Mouse (Mus musculus): Measurements from ENCODE around the gene Vangl2.

Gene Vangl2

DNA sequence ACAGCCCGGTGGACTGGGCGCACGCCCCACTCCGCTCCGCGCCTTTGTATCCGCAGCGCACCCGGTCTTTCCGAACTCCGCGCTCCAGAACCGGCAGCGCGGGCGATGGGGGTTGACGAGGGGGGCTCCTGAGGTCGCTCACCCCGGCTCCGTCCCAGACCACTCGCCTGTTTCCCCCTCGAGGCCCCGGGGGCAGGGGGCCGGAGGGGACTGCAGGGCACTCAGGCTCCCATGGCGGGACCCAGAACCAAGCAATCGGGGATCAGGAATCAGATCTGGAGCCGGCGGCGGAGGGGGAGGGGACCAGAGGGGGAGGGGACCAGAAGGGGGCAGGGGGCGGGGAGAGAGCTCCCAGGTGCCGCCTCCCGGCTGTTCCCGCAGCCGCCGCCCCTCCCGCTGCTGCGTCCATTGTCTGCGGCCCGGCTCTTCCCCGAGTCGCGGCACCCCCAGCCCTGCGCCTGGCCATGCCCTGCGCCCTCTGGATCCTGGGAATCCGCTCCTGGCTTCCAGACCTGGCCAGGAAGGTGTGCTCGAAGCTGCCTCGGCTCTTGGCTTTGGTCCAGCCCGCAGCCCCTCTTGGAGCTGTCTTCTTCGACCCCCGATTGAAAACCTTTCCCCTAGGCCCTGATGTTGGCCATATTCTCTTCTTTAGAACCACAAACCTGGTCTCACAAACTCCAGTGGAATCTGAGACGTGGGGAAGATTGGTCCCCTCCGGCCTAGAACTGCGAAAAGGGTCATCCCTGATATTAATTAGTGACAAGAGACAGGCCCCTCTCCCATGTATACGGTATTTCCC, 1.0 kb downstream of the Vangl2 start:
- DNase-seq, result peak; percentile 93

DNA sequence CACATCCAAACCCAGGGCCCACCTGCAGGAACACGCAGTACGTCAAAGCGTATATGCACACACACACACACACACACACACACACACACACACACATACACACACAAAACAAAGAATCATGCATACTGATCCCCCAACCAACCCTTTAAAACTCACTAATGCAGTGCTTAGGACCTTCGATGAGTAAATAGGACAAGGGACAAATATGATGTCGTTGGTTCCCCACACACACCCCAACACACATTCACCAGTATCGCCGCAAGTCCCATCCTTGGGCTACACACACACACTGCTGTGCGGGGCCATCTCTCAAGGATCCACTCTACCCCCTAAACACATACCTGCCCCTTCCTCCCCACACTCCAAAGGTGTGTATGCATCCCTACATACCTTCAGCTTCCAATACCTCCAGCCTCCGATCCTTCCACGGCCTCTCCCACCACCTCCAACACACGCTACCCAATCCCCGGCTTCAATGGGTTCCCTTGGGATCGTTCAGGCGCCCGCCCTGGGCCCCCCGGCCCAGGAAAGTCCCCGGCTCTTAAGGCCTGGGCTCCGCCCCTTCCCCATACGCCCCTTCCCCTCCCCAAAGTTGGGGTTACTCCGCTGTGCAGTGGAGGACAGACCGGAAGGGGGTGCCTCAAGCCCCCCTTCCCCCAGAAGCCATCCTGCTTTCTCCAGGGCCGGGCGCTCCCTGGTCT, 1.9 kb downstream of the Vangl2 start:
- peak; percentile 77 for DNase-seq

DNA sequence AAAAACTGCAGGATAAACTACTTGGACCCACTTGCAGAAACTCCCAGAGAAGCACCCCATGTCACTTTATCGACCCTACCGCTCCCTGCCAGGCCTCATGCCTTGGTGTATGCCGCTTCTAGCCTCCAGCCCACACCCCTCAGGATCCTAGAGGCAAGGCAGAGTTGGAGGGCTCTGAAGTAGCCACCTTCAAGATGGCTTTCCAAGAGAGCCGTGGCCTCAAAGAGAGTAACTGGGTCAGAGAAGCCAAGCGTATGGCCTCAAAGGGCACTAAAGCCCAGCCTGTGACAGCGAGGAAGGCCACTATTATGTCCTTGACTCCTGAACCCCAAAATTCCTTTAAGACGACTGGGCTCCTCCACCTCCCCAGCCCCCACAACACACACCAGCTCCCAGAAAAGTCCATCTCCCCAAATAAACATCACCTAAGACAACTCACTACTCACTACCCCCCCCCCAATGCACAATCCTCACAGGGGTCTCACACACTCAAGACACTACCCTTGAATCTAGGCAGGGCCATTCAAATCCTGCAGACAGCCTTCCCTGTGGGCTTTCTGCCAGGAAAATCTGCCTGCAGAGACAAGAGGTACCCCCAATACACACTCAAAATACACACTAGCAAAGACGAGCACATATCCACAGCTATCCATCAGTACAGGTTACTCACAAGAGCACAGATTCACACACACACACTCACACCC, 2.9 kb downstream of the Vangl2 start:
- no peak for DNase-seq

DNA sequence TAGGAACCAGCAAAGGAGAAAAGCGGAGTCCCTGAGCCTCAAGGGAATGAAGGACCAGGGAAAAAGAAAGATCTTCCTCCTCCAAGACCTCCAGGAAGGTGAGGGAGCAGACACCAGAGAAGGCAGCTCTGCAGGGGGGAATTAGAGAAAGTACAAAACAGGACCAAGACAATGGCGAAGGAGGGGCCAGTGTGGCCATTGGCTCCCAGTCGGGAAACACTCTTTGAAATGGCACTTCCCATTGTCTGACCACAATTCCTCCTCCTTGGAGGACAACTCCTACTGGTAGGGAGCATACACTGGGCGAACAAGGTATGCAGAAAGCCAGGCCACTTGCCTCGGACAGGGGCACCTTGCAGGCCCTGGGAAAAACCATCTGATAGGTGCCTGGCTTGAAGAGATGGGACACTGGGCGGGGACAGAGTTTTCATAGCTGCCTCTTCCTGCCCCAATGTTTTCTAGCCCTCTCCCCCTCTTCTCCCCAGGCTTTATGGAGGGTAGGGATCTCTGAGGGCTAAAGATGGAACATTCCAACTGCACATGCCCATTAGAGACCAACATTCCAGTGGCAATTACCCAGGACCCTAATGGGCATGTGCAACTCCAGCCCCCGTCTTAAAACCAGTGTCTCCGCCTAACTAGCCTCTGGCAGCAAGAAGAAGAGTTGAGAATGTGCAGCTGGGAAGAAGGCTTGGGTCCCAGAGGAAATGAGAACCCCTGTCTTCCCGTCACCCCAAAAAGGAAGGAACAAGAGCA, 3.9 kb downstream of the Vangl2 start:
- no peak for DNase-seq

DNA sequence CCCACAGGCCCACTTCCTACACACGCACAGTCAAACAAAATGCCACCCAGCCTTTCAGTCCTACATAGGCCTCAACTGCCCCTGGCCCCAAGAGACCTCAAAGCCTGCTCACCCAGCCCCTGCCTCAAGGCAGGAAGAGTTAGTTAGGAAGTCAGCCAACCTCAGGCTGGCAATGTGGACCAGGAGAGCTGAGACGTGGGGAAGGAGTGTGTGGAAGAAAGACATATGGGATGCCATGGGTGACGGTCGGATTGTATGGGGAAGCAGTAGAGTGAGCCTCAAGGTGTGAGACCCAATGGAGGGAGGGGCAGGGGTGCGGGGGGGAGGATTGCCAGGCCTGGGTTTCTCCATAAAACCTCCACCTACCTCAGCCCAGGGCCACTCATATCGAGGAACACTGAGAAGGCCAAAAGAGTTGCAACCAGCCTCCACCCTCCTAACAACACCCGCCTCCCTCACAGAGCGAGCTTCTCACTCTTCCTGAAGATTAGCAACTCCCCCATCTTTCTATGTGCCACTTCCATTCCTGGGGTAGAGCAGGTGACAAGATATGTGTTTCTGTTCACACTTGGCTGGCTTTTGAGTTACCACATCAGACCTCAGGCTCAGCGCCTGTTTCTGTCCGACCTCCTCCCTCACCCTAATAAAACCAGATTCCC, 8.3 kb downstream of the Vangl2 start:
- no peak for DNase-seq

DNA sequence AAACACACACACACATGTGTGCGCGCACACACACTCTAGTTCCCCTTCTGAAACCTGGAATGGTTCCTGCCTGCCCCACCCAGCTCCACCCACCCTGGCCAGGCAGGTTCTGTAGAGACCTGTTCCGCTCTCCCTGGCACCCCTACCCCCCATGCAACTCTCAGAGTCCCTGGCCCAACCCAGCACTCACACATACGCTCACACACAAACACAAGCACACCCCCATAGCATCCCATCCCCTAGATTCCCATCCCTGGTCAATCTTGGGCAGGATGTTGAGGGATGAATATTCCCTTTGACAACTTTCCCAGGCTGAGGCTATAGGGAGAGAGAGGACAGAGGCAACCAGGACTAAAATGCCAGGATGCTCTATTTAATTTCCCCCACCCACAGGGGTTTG, 8.9 kb downstream of the Vangl2 start:
- no peak for DNase-seq

DNA sequence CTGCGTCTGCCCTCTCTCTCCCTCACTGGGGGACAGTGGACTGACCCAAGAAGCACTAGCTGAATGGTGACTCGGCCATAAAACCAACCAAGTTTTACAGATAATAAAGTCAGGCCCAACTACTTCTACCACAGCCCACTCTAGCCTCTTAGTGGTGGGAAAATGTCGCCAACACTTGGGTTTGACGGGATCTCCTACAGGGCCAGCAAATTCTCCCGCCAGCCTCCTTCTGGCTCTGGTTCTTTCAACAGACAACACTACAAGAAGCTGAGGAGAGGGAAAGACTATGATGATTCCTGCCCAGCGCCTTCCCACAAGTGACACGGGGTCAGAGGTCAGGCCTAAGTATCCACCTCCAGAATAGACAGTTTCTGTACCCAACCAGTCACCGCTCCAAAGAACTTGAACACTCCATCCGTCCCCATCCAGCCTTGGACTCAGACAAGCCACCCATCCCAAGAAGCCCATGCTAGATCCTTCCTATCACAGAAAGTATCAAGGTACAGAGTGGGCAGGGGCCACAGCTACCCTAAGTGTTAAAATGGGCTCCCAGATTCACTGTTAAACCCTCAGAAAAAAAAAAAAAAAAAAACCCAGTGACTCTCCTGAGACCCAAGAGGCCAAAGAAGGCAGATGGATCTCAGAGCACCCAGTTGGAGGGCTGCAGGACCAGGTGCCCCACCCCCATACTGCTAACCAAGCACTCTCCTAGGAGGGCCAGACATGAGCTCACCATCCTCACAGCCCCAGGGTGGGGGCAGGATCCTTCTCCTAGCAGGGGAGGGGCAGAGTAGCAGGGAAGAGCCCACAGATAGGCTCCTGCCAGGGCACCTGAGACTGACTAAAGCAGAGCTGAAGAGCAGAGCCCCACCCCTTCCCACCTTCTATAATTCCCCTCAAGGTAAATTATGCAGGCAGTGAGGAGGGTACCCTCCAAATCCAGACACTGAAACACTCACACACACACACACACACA, 9.6 kb downstream of the Vangl2 start:
- DNase-seq, result no peak

DNA sequence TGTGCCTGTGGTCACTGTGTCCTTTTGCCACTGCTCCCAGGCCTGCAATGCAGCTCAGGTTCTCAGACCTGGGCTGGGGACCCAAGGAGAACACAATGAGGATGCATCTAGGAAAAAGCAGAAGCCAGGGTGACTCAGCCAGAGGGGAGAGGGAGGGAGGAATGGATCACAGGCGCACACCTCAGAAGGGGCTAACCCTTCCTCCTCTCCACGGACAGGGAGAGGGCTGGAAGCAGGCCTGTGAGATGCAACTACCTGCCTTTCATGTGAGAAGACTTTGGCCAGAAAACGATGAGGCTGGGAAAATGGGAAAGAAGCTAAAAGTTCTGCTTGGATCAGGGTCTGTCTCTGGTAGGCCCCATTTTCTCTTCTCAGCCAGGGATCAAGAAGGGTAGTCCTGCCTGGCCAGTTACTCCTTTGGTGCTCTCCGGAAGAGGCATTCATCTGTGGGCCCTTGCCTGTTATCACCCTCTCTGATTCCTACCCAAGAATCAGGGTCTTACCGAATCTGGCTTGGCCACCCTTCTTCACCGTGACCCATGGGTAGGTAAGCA, 10.7 kb downstream of the Vangl2 start:
- no peak for DNase-seq

DNA sequence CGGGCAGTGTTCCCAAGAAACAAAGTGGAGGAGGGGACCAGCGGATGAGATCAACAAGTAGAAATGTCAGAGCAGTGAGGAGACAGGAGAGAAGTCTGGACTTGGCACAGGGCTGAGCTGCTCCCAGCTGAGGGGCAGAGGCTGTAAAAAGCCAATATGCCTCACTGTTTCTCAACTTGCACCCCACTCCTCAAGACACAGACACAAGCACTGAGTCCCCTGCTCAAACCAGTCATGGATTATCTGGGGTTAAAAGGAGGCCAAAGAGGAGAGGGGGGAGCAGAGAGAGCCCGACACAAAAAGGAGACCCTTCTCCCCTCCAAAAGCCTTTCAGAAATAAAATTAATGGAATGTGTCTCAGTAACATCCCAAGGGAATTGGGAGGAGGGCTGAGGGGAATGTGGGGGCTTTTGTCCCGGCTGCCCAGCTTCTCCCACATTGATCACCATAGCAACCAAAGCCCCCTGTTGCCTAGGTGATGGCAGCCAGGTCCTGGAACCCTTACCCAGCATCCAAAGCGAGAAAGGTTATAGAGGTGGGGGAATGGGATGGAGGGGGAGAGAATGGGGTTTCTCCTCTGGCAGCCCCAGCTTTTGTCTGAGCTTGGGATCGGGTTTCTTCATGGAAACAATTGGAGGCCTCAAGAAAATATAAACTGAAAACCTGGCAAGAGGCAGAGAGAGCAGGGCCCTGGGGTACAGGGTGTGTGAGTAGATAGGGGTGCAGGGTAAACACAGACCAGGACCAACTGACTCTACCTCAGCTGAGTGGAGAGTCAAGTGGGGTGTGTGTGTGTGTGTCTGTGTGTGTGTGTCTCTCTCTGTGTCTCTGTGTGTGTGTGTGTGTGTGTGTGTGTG, 11.4 kb downstream of the Vangl2 start:
- no peak for DNase-seq

DNA sequence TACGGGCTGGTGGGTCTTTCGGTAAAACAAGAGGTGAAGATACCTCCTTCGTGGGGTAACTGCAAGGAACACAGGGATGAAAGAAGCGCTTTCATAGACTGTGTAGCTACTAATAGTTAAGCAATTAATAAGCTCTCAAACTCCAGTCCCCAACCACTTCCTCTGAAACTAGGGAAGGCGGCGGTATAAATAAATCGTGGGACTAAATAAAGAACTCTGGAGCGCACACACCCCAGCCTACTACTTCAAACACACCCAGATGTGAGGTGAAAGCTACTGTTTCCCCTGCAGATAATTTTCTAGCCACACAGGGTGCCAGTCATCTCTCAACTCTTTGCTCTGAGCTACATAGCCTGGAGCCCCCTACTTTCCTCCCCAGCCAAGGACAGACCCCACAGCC, 12.2 kb downstream of the Vangl2 start:
- peak; percentile 44 for DNase-seq

DNA sequence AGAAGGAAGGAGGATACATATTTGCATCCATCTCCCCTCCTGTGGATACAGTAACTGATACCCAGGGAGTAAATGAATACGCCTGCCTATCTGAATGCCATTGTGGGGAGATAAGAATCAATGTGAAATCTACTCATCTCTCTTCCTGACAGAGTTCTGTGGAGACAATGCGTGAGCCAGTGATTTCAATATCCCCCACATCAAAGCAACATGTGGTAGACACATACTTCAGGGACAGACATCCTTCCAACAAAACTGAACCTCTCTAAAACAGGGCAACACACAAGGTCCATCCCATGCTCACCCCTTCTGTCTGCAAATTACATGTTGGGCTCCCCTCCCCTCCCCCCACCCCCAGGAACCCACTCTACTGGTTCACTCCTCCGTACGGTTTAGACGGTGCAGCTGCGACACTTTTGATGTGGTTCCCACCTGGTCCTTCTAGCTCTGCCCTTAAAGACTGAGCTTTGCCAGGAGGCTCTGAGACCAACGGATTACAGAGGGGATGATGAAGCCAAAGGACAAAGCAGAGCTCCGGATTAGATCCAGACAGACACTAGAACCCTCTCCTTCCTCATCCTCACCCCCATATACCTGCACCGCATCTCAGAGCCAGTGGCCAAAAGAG, 12.8 kb downstream of the Vangl2 start:
- DNase-seq, result peak; percentile 73

DNA sequence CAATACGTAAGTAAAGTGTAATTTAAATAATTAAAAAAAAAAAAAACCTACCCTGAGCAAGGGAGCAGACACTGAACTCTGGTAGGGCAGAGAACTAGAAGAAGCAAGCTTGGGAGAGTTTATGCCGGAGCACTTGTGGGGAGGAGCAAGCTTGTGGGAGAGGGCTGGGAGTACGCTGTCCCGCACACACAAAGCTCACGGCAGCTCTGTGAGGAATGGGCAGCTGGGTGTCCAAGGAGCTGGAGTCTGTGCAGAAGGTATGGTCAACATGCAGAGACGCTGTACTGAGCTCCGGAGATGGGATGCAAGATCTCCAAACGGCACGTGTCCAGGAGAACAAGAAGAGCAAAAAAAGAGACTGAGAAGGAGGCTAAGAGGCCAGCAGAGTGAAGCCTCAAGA, 13.5 kb downstream of the Vangl2 start:
- DNase-seq, result peak; percentile 3

DNA sequence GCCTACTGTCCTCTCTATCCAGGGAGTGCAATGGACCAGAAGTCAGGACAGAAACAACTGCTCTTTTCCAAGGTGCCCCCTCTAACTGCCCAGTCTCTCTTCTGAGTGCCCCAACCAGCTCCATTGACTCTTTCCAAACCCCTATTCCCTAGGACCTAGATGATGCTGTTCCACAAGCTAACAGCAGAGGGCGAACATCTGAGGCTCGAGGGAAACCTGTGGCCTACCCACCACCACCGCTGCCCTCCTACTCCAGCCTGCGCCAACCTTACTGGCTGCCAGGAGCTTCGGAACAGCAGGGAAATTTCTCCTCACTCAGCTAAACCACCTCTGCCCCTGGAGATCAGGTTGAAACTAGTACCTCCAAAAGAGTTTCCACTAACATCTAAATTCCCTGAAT, 16.2 kb downstream of the Vangl2 start:
- DNase-seq, result peak; percentile 72

DNA sequence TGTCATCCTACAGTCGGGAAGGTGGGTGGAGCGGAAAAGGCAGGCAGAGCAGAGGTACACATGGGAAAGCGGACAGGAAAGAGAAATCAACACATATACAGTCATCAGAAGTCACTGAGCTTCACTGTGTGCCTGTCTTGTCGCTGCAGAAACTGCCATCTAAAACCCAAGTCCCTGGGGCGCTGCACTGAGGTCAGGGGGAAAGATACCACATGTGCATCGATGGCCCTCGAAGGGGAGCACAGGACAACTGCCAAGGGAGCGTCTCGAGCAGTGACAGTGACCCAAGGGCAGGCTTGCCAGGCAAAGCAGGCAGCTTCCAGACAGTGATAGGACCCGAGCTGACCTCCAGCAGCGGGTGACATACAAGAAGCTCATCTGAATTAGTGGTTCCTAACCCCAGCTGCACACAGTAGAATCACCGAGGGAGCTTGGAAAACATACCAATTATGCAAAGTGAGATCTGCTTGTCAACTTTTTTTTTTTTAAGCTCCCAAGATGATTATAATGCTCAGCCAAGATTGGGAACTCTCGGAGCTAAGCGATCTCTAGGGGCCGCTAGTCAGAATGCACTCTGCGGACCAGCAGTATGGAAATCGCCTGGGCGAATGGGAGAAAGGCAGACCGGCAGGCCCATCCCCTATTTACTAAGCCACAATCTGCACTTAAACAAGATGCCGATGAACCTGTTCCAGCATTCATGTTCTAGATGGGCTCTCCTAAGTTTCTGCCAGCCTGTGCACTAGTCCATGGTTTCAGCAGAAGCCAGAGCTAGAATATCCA, 18.0 kb downstream of the Vangl2 start:
- no peak for DNase-seq

DNA sequence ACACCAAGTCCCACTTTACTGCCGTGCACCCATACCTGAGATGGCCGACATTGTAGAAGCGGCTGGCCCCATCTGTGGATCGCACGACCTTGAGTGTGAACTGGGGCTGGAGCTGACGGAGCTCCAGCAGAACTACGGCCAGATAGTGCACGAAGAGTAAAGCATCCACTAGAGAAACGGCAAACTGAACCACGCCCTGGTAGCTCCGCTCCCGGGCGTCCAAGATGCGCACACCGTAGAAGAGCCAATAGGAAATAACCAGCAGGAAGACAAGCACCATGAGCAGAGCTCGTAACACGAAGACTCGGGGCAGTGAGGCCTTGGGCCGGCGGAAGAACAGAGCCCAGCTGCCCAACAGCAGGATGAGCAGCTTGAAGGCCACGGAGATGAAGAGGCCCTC, 18.8 kb downstream of the Vangl2 start:
- no peak for DNase-seq

DNA sequence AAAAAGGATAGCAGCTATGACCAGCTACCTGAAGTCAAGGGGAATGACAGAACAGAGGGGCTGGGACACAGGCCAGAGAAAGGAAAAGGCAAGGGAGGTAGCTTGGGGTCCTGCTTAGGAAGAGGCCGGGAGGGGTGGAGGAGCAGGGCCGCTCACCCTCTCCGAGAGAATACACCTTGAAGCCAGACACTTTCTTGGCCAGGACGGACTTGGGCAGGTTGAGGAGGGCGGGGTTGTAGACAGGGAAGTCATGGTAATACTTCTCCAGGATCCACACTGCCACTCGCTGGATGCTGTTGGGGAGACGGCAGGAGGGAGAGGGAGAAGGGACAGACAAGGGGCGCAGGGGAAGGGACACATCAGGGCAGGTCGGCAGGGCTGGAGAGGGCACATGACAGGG, 19.9 kb downstream of the Vangl2 start:
- no peak for DNase-seq

DNA sequence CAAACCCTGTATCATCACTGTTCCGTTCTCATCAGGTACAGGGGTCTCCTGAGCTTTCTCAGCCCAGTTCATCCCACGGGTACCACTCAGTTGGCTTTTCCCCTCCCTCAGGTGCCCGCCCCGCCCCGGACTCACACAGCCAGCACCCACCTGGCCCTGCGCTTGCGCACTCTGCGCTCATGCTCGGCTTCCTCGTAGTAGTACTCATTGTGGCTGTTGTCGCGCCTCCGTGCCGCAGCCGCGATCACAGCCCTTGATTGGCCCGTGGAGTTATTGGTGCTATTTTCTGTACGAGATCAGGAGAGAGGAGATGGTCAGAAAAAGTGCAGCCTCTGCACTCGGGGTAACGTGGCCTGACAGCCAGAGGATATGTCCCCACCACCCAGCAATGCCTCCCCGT, 20.5 kb downstream of the Vangl2 start:
- DNase-seq, result no peak

DNA sequence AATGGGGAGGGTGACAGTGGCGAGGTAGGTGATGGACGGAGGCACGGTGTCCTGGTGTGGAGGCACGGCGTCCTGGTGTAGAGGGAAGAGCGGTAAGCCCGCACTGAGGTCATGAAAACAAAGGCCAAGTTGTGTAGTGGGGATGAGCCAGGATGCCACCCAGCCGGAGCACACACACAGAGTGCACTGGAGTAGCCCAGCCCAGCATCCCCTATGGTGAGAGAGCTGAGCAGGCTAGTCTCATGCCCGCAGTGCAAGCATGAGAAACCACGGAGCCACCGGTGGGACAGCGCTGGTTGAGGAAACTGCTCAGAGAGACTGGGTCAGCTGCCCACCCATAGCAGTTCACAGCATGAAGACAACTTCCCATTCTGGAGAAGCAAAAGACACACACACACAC, 26.6 kb downstream of the Vangl2 start:
- no peak for DNase-seq

DNA sequence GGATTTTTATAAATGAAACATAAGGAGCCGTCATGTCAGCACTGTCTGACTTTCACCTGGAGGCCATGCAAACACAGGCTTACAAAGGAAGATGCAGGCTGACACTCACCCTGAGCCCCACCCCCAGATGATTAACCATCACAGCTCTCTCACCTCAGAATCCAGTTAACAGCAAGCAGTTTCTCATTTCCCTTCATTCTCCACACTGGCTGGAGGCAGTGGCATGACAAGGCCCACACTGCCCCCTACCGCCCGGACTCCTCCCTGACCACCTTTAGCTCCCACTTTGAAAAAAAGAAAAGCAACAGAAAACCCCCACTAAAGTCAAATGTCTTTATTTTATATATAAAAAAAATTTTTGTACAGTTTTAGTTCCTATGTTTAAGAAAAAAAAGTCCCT, 27.6 kb downstream of the Vangl2 start:
- DNase-seq, result peak; percentile 92
